Mouse (Mus musculus) c-Kit-positive CD71-positive TER-119-negative erythroid progenitor cells, embryonic 14.5 days (primary cell): ENCODE data around the gene A830031A19Rik.

Experiments used
- DNase-seq: peaks from one replicate; pipeline ENCODE4 v3.0.0-alpha.2; 2013; ENCODE audit warnings: low read depth

A830031A19Rik gene

GRCm38 (mm10) chr11:24095656-24096353 lies 21.0 kb upstream of the A830031A19Rik start:
- DNase-seq = no peak

- no peak for DNase-seq
These were observed 20.4 kb upstream of the A830031A19Rik start for GRCm38 (mm10) chr11:24095236-24095635.

- no peak for DNase-seq
These were observed 19.2 kb upstream of the A830031A19Rik start for GRCm38 (mm10) chr11:24094086-24094487.

GRCm38 (mm10) chr11:24092618-24093017 lies 17.8 kb upstream of the A830031A19Rik start:
- no peak for DNase-seq

DNA sequence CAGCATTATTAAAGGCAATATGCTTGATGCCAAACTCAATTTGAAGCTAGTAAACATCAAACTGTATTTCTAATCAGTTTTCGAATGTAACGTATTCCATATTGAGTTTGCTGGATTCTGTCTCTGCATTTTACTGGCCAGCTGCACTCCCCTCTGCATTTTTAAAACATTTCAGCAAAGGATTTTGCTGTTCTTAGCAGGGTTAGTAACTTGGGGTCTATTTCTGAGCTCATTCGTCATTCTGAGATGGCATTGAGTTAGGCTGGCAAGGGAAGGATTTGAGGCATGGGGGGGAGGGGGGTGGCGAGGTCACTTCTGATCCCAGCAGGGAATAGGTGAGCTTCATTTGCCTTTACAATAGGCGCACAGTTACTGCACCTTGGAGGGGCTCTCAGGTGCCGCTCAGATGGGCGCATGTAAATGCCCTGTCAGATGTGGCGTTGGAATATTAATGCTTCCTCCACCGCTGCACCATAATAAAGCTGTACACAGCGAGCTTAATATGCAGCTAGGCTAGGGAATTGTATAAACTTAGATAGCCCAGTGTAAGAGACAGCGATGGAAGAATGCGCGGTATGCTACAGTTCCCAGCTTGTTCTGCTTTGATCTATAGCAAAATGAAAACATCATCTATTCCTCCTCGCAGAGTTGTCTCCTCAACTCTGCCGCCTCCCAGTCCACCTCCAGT lies 16.7 kb upstream of the A830031A19Rik start:
- no peak for DNase-seq

GRCm38 (mm10) chr11:24090443-24090842 lies 15.6 kb upstream of the A830031A19Rik start:
- DNase-seq = no peak

- no peak for DNase-seq
These were observed 12.2 kb upstream of the A830031A19Rik start for GRCm38 (mm10) chr11:24087069-24087468.

GRCm38 (mm10) chr11:24085986-24086385 lies 11.1 kb upstream of the A830031A19Rik start:
- no peak for DNase-seq

DNA sequence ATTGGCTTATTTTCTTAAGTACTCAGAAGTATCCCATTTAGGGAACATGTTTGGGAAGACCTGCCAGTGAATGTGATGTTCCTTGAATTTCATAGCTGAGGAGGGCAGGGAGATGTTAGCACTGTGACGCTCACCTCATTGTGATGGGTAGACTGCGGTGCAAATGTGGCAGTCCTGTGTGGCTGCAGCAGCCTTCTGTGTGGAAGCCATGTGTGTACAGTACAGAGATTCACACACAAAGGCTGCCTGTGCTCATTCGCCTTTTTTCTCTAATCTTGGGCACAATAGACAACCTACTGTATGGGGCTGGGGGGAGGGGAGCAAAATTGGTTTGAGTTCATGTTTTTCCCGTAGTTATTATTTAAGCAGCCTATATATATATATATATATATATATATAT lies 9.7 kb upstream of the A830031A19Rik start:
- DNase-seq = no peak

DNA sequence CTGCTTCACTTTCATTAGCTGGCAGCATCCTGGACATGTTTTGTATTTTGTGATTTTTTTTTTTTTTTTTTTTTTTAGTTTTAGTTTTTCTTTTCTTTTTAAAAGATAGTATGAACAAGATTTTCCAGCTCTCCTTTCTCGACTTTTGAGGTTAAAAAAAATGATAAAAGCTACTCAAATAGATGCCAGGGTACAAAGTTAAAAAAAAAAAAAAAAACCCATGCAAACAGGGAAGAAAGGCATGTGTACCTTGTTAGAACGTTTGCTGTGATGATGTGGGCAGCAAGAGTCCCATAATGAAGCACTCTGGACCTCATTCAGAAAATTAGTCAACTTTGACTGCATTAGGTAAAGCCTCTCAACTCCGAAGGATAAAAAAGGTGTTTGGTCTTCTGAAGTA lies 9.2 kb upstream of the A830031A19Rik start:
- no peak for DNase-seq

DNA sequence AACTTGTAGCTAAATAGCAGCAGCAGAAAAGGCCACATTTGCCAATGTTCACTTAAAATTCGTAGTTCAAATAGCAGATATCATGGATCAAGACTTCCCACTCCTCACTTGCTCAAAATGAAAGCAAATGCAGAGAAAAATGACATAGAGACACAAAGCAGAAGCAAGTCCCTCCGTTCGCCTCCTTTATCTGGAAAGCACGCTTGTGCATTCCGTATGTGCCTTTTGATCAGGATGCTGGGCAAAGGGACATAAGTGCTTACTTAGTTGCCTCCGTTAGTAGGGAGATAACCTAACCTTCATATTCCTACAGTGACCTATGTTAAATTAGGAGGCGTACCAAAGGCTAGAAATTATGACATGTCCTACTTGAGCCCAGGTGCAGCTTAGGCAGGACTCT lies 8.6 kb upstream of the A830031A19Rik start:
- no peak for DNase-seq

DNA sequence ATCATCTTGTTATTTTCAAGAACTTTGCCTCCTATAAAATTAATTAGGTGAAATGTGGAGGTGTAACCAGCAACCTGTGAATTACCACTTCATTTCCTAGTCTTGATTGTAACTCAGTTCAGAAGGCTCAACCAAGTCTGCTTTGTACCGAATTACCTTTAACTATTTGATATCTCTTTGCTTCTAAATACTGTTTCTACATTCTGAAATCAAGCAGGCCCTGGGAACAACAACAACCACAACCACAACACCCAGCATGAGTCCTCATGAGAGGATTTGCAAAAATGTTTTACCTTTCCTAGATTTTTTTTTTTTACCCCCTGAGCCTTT lies 8.2 kb upstream of the A830031A19Rik start:
- no peak for DNase-seq

GRCm38 (mm10) chr11:24082385-24083075 lies 7.7 kb upstream of the A830031A19Rik start:
- DNase-seq = no peak

- DNase-seq = no peak
These were observed 7.0 kb upstream of the A830031A19Rik start for GRCm38 (mm10) chr11:24081687-24082384.

DNA sequence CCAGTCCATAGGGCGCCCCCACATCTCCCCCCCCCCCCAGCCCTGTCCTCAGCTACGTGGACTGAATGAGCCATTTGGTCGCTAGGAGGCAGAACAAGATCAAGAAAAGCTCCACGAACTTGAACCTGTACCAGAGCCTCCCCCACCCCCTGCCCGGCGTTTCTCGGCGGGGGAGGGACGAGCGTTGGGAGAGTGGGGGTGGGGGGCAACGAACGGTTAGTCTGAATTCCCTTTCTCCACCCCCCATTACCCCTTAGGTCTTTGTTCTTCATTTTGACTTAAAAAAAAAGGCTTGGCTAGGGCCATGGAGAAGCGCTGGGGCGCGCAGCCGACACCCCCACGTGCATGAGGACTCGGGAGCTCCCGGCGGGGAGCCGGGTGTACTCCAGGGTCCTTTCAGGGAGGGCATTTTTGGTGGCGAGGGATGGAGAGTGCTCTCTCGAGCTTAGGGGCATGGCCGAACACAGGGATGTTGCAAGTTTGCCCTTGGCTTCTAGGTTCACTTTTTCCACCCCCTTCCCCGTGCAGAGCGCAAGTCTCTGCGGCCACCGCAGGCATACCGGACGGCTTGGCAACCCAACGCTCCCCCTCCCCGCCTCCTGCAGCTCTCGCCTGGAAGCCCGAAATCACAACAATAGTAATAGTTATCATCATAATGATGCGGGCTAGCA lies 6.3 kb upstream of the A830031A19Rik start:
- DNase-seq = no peak

DNA sequence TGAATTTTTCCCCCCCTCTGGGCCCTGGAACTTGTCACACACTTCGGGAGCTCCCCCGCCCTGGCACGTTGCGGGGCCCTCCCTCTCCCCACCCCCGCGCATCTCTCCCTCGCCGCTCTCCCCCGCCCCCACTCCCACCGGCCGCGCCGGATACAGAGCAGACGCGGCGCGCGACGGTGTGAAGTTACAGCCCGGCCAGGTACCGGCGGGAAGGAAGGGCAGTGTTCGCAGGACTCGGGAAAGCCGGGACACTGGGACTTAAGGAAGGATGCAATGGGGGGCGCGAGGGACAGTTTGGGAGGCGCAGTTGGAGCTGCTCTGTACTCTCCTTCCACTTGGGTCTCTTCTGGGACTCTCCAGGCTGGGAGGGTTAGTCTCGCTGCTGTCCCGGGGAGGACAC lies 5.7 kb upstream of the A830031A19Rik start:
- DNase-seq = no peak

DNA sequence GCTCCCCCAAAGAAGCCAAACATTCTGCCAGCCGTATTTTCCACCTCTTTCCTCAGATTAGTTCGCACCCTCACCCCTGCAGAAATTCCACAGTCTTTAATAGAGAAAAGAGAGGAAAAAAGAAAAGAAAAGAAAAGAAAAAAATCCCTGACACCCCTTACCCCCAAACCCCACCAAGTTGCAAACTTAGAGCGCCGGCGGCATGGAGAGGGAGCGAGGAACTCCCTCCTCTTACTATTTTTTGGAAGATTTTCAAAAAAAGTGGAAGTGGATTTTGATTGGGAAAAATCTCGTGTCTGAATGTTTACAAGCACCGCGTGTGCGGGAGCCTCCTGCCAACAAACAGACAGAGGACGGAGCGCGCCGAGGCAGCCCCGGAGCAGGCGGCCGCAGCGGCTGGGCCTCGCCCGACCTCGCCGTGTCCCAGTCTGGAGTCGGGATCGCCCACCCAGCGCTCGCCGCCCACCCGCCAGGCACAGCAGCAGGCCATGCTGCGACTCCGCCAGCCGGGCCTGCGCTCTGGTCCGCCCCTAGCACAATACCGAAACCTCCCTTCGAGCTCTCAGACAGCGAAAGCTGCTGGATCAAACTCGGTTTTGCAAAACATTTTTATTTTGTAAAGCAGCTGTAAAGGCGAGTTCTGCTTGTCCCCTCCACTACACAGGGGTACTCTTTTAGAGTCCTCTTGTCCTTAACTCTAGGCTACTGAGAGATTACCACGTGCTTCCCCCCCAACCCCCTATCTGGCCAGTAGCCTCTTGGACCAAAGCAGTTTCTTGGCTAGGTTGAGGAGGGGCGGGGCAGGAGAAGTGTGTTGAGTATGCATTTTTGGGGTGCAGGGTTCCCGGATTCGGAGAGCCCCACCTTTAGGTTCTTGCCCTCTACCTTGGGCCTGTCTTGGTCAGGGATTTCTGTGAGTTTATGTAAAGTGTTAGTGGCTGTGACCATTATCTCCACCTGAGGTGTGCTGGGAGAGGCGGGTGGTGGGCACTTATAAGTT lies 4.8 kb upstream of the A830031A19Rik start:
- no peak for DNase-seq

DNA sequence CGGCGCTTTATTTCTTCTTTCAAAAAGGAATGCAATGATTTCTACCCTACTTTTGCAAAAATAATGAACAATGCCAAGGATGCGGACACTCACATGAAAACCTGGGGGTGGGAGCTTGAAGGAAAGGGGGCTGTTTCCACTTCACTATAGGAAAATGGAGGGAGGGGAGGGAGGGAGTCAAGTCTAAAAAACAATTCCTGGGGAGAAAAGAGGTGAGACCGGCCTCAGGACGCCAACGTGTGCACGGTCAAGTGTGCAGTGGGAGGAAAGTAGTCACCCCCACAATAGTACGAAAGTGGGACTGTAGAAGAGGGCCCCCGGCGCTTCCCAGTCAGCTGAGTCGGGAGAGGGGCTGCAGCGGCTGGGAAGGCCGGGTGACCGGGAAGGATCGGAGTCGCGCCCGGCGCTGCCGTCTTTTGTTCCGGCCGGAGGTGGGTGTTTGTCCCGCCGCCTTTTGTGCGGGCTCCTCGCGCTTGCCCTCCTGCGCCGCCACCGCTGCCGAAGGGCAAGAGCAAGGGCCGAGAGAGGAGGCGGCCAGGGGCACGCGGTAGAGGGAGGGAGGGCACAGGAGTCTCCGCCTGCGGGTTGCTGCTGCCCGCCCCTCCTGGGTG lies 4.0 kb upstream of the A830031A19Rik start:
- DNase-seq = no peak

DNA sequence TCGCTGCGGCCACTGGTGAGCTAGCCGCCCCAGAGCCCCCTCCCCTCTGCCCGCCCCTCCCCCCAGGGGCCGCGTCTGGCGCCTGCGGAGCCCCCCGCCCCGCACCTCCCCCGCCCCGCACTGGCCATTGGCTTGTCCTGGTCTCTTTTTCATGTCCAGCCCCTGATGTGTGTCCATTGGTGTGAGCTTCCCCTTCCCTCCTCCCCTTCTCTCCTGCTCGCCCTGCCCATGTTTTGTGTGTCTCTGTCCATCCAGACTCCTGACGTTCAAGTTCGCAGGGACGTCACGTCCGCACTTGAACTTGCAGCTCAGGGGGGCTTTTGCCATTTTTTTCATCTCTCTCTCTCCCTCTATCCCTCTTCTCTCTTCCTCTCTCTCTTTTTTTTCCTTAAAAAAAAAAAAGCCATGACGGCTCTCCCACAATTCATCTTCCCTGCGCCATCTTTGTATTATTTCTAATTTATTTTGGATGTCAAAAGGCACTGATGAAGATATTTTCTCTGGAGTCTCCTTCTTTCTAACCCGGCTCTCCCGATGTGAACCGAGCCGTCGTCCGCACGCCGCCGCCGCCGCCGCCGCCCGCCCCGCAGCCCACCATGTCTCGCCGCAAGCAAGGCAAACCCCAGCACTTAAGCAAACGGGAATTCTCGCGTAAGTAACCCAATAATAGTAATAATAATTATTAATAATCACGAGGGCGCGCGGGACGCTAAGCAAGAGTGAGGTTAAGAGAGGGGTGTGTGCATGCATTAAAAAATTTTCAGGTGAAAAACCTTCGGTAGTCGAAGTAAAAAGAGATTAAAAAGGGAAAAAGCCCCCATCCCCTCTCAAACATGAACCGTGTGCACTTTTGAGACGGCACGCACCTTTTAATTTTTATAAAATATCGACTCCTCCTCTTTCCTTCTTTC lies 3.2 kb upstream of the A830031A19Rik start, which contains the start of gene Bcl11a:
Gene Bcl11a (plus strand): TSS at position 262 of the 911 bp plus-strand sequence.
- DNase-seq = peak; percentile 68
